Mouse (Mus musculus): Measurements from ENCODE around the gene Olfr1161. TPM values are rescaled to one million over a fixed set of nuclear protein-coding genes. Genes with fewer than 3 reads are reported as not detected.
"Not testable (repeated sequence)": the region's sequence is repeated elsewhere in the genome, so short reads cannot be mapped to it uniquely, and the experiment has no call there.

The Olfr1161 gene
- polyA plus RNA-seq (2021) = not detected

GRCm38 (mm10) chr2:88022474-88022873, at the start of gene Olfr1161:
Gene Olfr1161 (plus strand): TSS chr2:88022774.
- POLR2A ChIA-PET, CTCF ChIA-PET: not testable (repeated sequence)

GRCm38 (mm10) chr2:87974563-87974962, 48.0 kb upstream of the Olfr1161 start, which contains the start of gene Olfr74:
Gene Olfr74 (minus strand): TSS chr2:87974663.
- ChIA-PET POLR2A (interaction anchor here (0.6 kb wide), 1 partner anchor 10 kb away, joined by 3 read pairs; no protein-coding TSS in a partner anchor), CTCF (no interaction called here)
- in situ Hi-C loops (cut with MboI; ENCODE audit: low pct_unique_long_range_greater_than_20kb) = no loop called here
- no peak for DNase-seq (ENCODE audit: low read depth, low spot score)
- TF ChIP-seq CTCF (IDR thresholded peaks at IDR 0.05) = no peak
- ATAC-seq = no peak
- no peaks in the 10 kb centered on the region for H3K27me3 ChIP-seq

More at GRCm38 (mm10) chr2:88022474-88022873, at the start of gene Olfr1161:
- DNase-seq (ENCODE audit: low read depth, low spot score); H3K27me3 ChIP-seq; ATAC-seq; in situ Hi-C loops (cut with MboI; ENCODE audit: low pct_unique_long_range_greater_than_20kb): not testable (repeated sequence)

GRCm38 (mm10) chr2:87989813-87990212, 32.8 kb upstream of the Olfr1161 start, which contains the start of gene Olfr1158:
Gene Olfr1158 (plus strand): TSS chr2:87990113.
- in situ Hi-C loops (cut with MboI; ENCODE audit: low pct_unique_long_range_greater_than_20kb) = no loop called here
- no peak for TF ChIP-seq CTCF (IDR thresholded peaks at IDR 0.05)
- POLR2A ChIA-PET = no interaction called here
- H3K27me3 ChIP-seq = no peaks in the 10 kb centered on the region
- ATAC-seq = no peak
- CTCF ChIA-PET = no interaction called here
- DNase-seq (ENCODE audit: low read depth, low spot score) = no peak

- no peak for TF ChIP-seq CTCF (IDR thresholded peaks at IDR 0.05)
- ChIA-PET POLR2A (no interaction called here), CTCF (no interaction called here)
- in situ Hi-C loops (cut with MboI; ENCODE audit: low pct_unique_long_range_greater_than_20kb) = no loop called here
- no peaks in the 10 kb centered on the region for H3K27me3 ChIP-seq
- no peak for DNase-seq (ENCODE audit: low read depth, low spot score)
- no peak for ATAC-seq
Measured at GRCm38 (mm10) chr2:88007515-88008318, 14.9 kb upstream of the Olfr1161 start, which contains the start of gene Olfr1160. Gene Olfr1160 (minus strand): TSS chr2:88008268.

DNA sequence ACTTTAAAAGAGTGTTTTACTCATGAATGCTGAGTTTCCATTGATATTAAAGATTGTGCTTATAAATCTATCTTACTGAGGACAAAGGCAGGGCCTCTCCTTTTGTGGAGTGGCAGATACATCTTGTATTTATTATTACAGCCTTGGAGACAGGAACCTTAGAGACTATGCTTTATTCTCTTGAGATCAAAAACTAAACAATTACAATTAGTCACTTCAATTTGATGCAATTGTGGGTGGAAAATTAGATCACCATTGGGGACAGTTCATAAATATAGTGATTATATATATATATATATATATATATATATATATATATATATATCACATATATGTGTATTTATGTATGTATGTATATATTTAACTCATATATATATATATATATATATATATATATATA, 15.0 kb downstream of the Olfr1161 start, which contains the start of gene Olfr73:
Gene Olfr73 (minus strand): TSS at position 101 of the 400 bp plus-strand sequence.
- in situ Hi-C loops (cut with MboI; ENCODE audit: low pct_unique_long_range_greater_than_20kb) = no loop called here
- ChIA-PET POLR2A (no interaction called here), CTCF (no interaction called here)
- TF ChIP-seq CTCF (IDR thresholded peaks at IDR 0.05) = no peak
- no peak for DNase-seq (ENCODE audit: low read depth, low spot score)
- no peak for ATAC-seq
- no peaks in the 10 kb centered on the region for H3K27me3 ChIP-seq

- DNase-seq (ENCODE audit: low read depth, low spot score) (no peak), ATAC-seq (no peak)
- in situ Hi-C loops (cut with MboI; ENCODE audit: low pct_unique_long_range_greater_than_20kb) = no loop called here
- no peak for TF ChIP-seq CTCF (IDR thresholded peaks at IDR 0.05)
- ChIA-PET CTCF (no interaction called here), POLR2A (no interaction called here)
- H3K27me3 ChIP-seq = no peaks in the 10 kb centered on the region
Measured at GRCm38 (mm10) chr2:88051029-88051428, 28.5 kb downstream of the Olfr1161 start, which contains the start of gene Olfr1162. Gene Olfr1162 (minus strand): TSS chr2:88051129.

DNA sequence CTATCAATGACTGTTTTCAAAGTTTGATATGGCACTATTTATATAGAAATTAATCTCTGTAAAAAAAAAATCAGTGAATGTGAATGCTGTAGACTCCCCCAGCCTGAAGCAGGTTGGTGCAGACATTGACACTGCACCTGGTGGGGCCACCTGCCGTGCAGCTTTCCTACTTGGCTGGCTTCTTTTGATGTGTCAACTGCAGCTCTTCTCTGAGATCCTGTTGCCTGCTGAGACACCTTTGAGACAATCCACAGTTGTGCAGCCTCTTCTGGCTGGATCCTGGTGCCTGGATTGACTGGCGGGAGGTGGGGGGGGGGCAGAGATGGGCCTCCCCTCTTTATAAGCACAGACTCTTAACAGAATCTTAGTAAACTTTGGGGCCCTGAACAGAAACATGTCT, 41.0 kb downstream of the Olfr1161 start:
- H3K27me3 ChIP-seq = no peaks in the 10 kb centered on the region
- no peak for DNase-seq (ENCODE audit: low read depth, low spot score)
- in situ Hi-C loops (cut with MboI; ENCODE audit: low pct_unique_long_range_greater_than_20kb) = no loop called here
- ATAC-seq = no peak
- ChIA-PET CTCF (no interaction called here), POLR2A (no interaction called here)
- TF ChIP-seq CTCF (IDR thresholded peaks at IDR 0.05) = no peak

GRCm38 (mm10) chr2:88071730-88072129, 49.2 kb downstream of the Olfr1161 start, which contains the start of gene Olfr1163:
Gene Olfr1163 (minus strand): TSS chr2:88071830.
- CTCF ChIA-PET = no interaction called here
- no peaks in the 10 kb centered on the region for H3K27me3 ChIP-seq
- in situ Hi-C loops (cut with MboI; ENCODE audit: low pct_unique_long_range_greater_than_20kb) = no loop called here
- DNase-seq (ENCODE audit: low read depth, low spot score) (no peak), ATAC-seq (no peak)
- POLR2A ChIA-PET = no interaction called here
- no peak for TF ChIP-seq CTCF (IDR thresholded peaks at IDR 0.05)

Other genes starting within 250 kb of the Olfr1161 start
- gene Olfr152, start 243.3 kb upstream of the Olfr1161 start, polyA plus RNA-seq (2021) = not detected
- not detected for gene Olfr1143, start 222.2 kb upstream of the Olfr1161 start, polyA plus RNA-seq (2021)
- gene Olfr1145, start 213.0 kb upstream of the Olfr1161 start, polyA plus RNA-seq (2021) = not detected
- not detected for gene Olfr1148, start 192.2 kb upstream of the Olfr1161 start, polyA plus RNA-seq (2021)
- not detected for gene Olfr1150-ps1, start 178.8 kb upstream of the Olfr1161 start, polyA plus RNA-seq (2021)
- not detected for gene Olfr1151, start 166.9 kb upstream of the Olfr1161 start, polyA plus RNA-seq (2021)
- gene Olfr1152, start 156.3 kb upstream of the Olfr1161 start, polyA plus RNA-seq (2021) = 0.01 TPM
- gene Olfr1153, start 127.8 kb upstream of the Olfr1161 start, polyA plus RNA-seq (2021) = not detected
- not detected for gene Olfr1154, start 117.6 kb upstream of the Olfr1161 start, polyA plus RNA-seq (2021)
- not detected for gene Olfr1155, start 77.6 kb upstream of the Olfr1161 start, polyA plus RNA-seq (2021)
- 0.01 TPM for gene Olfr1156, start 69.7 kb upstream of the Olfr1161 start, polyA plus RNA-seq (2021)
- gene Olfr1157, start 54.5 kb upstream of the Olfr1161 start, polyA plus RNA-seq (2021) = not detected
- gene Olfr74, start 48.1 kb upstream of the Olfr1161 start, polyA plus RNA-seq (2021) = not detected
- not detected for gene Olfr1158, start 32.7 kb upstream of the Olfr1161 start, polyA plus RNA-seq (2021)
- not detected for gene Olfr1160, start 14.5 kb upstream of the Olfr1161 start, polyA plus RNA-seq (2021)
- not detected for gene Olfr73, start 14.9 kb downstream of the Olfr1161 start, polyA plus RNA-seq (2021)
- not detected for gene Olfr1162, start 28.4 kb downstream of the Olfr1161 start, polyA plus RNA-seq (2021)
- not detected for gene Olfr1163, start 49.1 kb downstream of the Olfr1161 start, polyA plus RNA-seq (2021)
- not detected for gene Olfr1164, start 71.2 kb downstream of the Olfr1161 start, polyA plus RNA-seq (2021)
- not detected for gene Olfr1166, start 105.5 kb downstream of the Olfr1161 start, polyA plus RNA-seq (2021)
- gene Olfr1167, start 132.4 kb downstream of the Olfr1161 start, polyA plus RNA-seq (2021) = not detected
- not detected for gene Olfr1168, start 159.1 kb downstream of the Olfr1161 start, polyA plus RNA-seq (2021)
- not detected for gene Olfr1170, start 205.6 kb downstream of the Olfr1161 start, polyA plus RNA-seq (2021)

Measured in Patski (cell line).